Mouse (Mus musculus): ENCODE measurements around the gene Prokr1.

DNA sequence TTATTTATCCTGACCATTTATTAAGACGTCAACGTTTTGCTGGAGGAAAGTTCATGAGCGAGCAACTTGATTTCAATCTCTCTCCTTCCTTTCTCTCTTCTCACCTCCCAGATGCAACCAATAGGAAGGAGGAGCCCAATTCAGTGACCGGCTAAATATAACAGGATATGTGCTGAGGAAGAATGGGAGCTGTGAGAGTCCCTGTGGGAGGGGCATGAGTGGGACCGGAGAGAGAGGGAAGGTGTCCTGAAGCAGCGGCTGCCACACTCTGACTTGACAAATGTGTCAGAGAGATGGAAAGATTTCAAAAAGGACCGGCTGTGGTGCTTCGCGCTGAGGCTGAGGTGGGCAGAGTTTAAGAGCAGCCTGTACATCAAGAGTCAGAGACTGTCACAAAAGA lies 54.9 kb downstream of the Prokr1 start:
- TF ChIP-seq CTCF (IDR thresholded peaks at IDR 0.05 in 2 of 3, conservative IDR thresholded peaks at IDR 0.05 in 1 of 3; ENCODE audit: control insufficient read depth in 1 of 3, insufficient read depth in 1 of 3, low read depth in 2 of 3, low read length in 3 of 3, poor library complexity in 1 of 3, severe bottlenecking in 1 of 3) (no peak), TCF12 (IDR thresholded peaks at IDR 0.05; ENCODE audit: low read depth, low read length) (no peak), POLR2A (IDR thresholded peaks at IDR 0.05; ENCODE audit: control insufficient read depth in 1 of 2, insufficient read depth in 1 of 2, low read depth in 1 of 2, low read length in 2 of 2, poor library complexity in 1 of 2) (0 out of 4 replicates have a peak, but pooled peaks of 1 of the 2 experiments have one; percentile 8), HCFC1 (IDR thresholded peaks at IDR 0.05; ENCODE audit: low read depth, low read length) (no peak), POLR2AphosphoS2 (IDR thresholded peaks at IDR 0.05; ENCODE audit: low read length) (no peak), MYB (IDR thresholded peaks at IDR 0.05; ENCODE audit: low read depth, low read length) (no peak), MAFK (IDR thresholded peaks at IDR 0.05; ENCODE audit: borderline replicate concordance, low read depth, low read length) (no peak), GATA1 (IDR thresholded peaks at IDR 0.05; ENCODE audit: low read depth, low read length) (no peak), ELF1 (IDR thresholded peaks at IDR 0.05; ENCODE audit: low read depth, low read length) (peak; percentile 19; the same call in 1 of the 2 replicates), GABPA (IDR thresholded peaks at IDR 0.05; ENCODE audit: low read depth, low read length) (no peak), USF1 (IDR thresholded peaks at IDR 0.05; ENCODE audit: low read depth, low read length) (no peak), ZNF384 (IDR thresholded peaks at IDR 0.05; ENCODE audit: low read depth, low read length) (no peak)
